Mouse (Mus musculus) E14TG2a.4 (cell line): ENCODE results near the gene Retsat.

Source experiments
- CTCF ChIP-seq: conservative IDR thresholded peaks from 2 replicates; pipeline ENCODE4 v1.5.1; 2014; ENCODE audit warnings: low read length
- NANOG ChIP-seq: IDR thresholded peaks from 2 replicates; pipeline ENCODE4 v1.6.1; 2014; ENCODE audit warnings: borderline replicate concordance, low read length, mixed read lengths

DNA sequence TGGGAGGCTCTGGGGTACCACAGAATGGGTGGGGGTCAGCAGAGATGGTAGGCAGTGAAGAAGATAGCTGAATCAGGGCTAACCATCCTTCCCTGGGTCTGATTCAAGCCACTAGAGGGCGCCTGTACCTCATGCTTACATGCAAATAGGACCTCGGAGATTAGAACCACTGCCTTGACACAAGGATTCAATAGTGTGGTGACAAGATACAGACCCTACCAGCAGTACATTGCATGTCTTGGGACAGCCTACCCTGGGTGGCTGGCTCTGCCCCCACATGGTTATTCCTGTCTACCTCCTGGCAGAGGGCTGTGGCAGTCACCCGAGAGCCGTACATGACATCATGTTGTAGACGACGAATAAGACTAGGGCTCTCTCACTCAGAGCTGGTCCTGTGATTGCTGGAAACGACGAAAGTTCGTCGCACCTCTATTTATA is 49.1 kb downstream of the Retsat start:
- TF ChIP-seq CTCF (peak; percentile 40), NANOG (no peak)
